In the genomic region with DNA sequence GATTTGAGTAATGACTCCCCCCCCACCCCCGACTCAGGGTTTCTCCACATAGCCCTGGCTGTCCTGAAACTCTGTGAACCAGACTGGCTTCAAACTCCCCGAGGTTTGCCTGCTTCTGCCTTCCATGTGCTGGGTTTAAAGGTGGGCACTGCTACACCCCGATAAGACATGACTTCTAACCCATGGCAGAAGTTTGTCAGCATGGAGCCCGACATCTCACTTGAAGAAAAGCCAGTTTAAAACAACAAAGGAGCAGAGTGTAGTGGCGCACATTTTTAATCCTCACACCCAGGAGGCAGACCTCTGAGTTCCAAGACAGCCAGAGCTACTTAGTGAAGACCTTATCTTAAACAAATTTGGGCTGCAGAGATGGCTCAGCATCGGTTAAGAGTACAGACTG, we compare ENCODE assay signal across 7 mouse cellular contexts. TPM values are rescaled to one million over a fixed set of nuclear protein-coding genes. Genes with fewer than 3 reads are reported as not detected.
A peak's percentile ranks its signal among the peaks of the same experiment; 100 is the strongest.
DNase-seq lines count a peak whose midpoint lies in the region; ATAC-seq and TF ChIP-seq lines count a peak whose summit lies in the region.

No protein-coding gene starts in this region.

- no peak for TF ChIP-seq CTCF in embryonic fibroblast, embryonic 13.5 days (IDR thresholded peaks at IDR 0.05; ENCODE audit: borderline replicate concordance, insufficient read depth, low read length)

- H3K36me3 ChIP-seq in lung, embryonic 15.5 days, result peaks cover 6% of the 10 kb centered on the region
- H3K36me3 ChIP-seq in limb, embryonic 10.5 days, result peaks cover 32% of the 10 kb centered on the region
- peaks cover 15% of the 10 kb centered on the region for H3K36me3 ChIP-seq in neural tube, embryonic 15.5 days

- ATAC-seq in lung, embryonic 15.5 days (ENCODE audit: borderline replicate concordance, extremely low read depth, low FRiP score, low TSS enrichment), result no peak
- no peak for ATAC-seq in neural tube, embryonic 15.5 days (ENCODE audit: low FRiP score)

- no peak overlapping the region for H3K27ac ChIP-seq in lung, embryonic 15.5 days
- peak overlapping the region; percentile 65 for H3K27ac ChIP-seq in embryonic fibroblast, embryonic 13.5 days (ENCODE audit: insufficient read depth, low read length)
- 0 out of 2 replicates have a peak overlapping the region, but pooled peaks have one; percentile 89 for H3K27ac ChIP-seq in limb, embryonic 10.5 days
- peak overlapping the region; percentile 89; the same call in 1 of the 2 replicates for H3K27ac ChIP-seq in neural tube, embryonic 15.5 days (replicated peaks)

- no peaks in the 10 kb centered on the region for H3K9me3 ChIP-seq in lung, embryonic 15.5 days
- H3K9me3 ChIP-seq in limb, embryonic 10.5 days (replicated peaks), result no peaks in the 10 kb centered on the region
- no peaks in the 10 kb centered on the region for H3K9me3 ChIP-seq in neural tube, embryonic 15.5 days (replicated peaks)

- WGBS in lung, embryonic 15.5 days, result 24% methylated on average over 6 of the region's 6 CpGs
- WGBS in limb, embryonic 10.5 days, result 48% methylated on average over 6 of the region's 6 CpGs
- WGBS in neural tube, embryonic 15.5 days, result 39% methylated on average over 6 of the region's 6 CpGs

- peaks cover 16% of the 10 kb centered on the region for H3K4me1 ChIP-seq in lung, embryonic 15.5 days
- H3K4me1 ChIP-seq in embryonic fibroblast, embryonic 13.5 days (ENCODE audit: control insufficient read depth, insufficient read depth, low read length), result no peaks in the 10 kb centered on the region
- H3K4me1 ChIP-seq in limb, embryonic 10.5 days, result peaks cover 26% of the 10 kb centered on the region
- peaks cover 26% of the 10 kb centered on the region for H3K4me1 ChIP-seq in neural tube, embryonic 15.5 days

- DNase-seq in lung, adult 18-20 months, result no peak
- DNase-seq in limb, embryonic 10.5 days (ENCODE audit: low spot score), result no peak
- DNase-seq in urinary bladder, postnatal 10 days (ENCODE audit: low spot score), result no peak
- DNase-seq in spleen, adult 18-20 months, result no peak

- peak overlapping the region; percentile 87 for H3K4me2 ChIP-seq in lung, embryonic 15.5 days
- H3K4me2 ChIP-seq in neural tube, embryonic 15.5 days, result peak overlapping the region; percentile 87

- H3K27me3 ChIP-seq in lung, embryonic 15.5 days, result no peaks in the 10 kb centered on the region
- peaks cover 7% of the 10 kb centered on the region; the same call in 1 of the 2 replicates for H3K27me3 ChIP-seq in limb, embryonic 10.5 days (ENCODE audit: low read depth, poor library complexity, severe bottlenecking)
- no peaks in the 10 kb centered on the region for H3K27me3 ChIP-seq in neural tube, embryonic 15.5 days (replicated peaks)

- no peak for TF ChIP-seq POLR2A in embryonic fibroblast, embryonic 13.5 days (IDR thresholded peaks at IDR 0.05; ENCODE audit: low read depth, low read length)

- peak overlapping the region; percentile 85 for H3K4me3 ChIP-seq in lung, embryonic 15.5 days
- peak overlapping the region; percentile 51 for H3K4me3 ChIP-seq in embryonic fibroblast, embryonic 13.5 days (ENCODE audit: insufficient read depth, low read length)
- peak overlapping the region; percentile 78 for H3K4me3 ChIP-seq in limb, embryonic 10.5 days
- peak overlapping the region; percentile 72 for H3K4me3 ChIP-seq in neural tube, embryonic 15.5 days (replicated peaks)

- peak overlapping the region; percentile 59; the same call in 1 of the 2 replicates for H3K9ac ChIP-seq in lung, embryonic 15.5 days
- H3K9ac ChIP-seq in neural tube, embryonic 15.5 days (replicated peaks), result peak overlapping the region; percentile 72

RNA-seq across cellular contexts. Expression of a gene that starts 0.7 kb away (rescaled TPM):
- polyA plus RNA-seq in lung, embryonic 15.5 days (2015; fragmentation: Nextera tagmentation; extraction: Ambion mirVana), result 81.5 and 83.7 TPM in 2 replicates
- polyA plus RNA-seq in embryonic fibroblast, embryonic 13.5 days (2011; ENCODE audit: insufficient read length, low read depth, missing spikeins), result 54.2 and 76.2 TPM in 2 replicates
- 66.2 and 83.5 TPM in 2 replicates for polyA plus RNA-seq in limb, embryonic 10.5 days (2016; fragmentation: Nextera tagmentation; extraction: Ambion mirVana)
- 95.5 and 96.2 TPM in 2 replicates for polyA plus RNA-seq in neural tube, embryonic 15.5 days (2015; fragmentation: Nextera tagmentation; extraction: Ambion mirVana)

RNA-seq across cellular contexts. Expression of a gene that starts 16.9 kb away (rescaled TPM):
- 6.6 and 7.1 TPM in 2 replicates for polyA plus RNA-seq in lung, embryonic 15.5 days (2015; fragmentation: Nextera tagmentation; extraction: Ambion mirVana)
- 7.1 and 8.2 TPM in 2 replicates for polyA plus RNA-seq in embryonic fibroblast, embryonic 13.5 days (2011; ENCODE audit: insufficient read length, low read depth, missing spikeins)
- polyA plus RNA-seq in limb, embryonic 10.5 days (2016; fragmentation: Nextera tagmentation; extraction: Ambion mirVana), result 7.0 and 9.9 TPM in 2 replicates
- 16.2 and 17.8 TPM in 2 replicates for polyA plus RNA-seq in neural tube, embryonic 15.5 days (2015; fragmentation: Nextera tagmentation; extraction: Ambion mirVana)

RNA-seq across cellular contexts. Expression of a gene that starts 21.8 kb away (rescaled TPM):
- polyA plus RNA-seq in lung, embryonic 15.5 days (2015; fragmentation: Nextera tagmentation; extraction: Ambion mirVana), result 504 and 510 TPM in 2 replicates
- 141 and 164 TPM in 2 replicates for polyA plus RNA-seq in embryonic fibroblast, embryonic 13.5 days (2011; ENCODE audit: insufficient read length, low read depth, missing spikeins)
- polyA plus RNA-seq in limb, embryonic 10.5 days (2016; fragmentation: Nextera tagmentation; extraction: Ambion mirVana), result 483 and 492 TPM in 2 replicates
- 1,012 and 1,180 TPM in 2 replicates for polyA plus RNA-seq in neural tube, embryonic 15.5 days (2015; fragmentation: Nextera tagmentation; extraction: Ambion mirVana)

RNA-seq across cellular contexts. Expression of a gene that starts 30.1 kb away (rescaled TPM):
- polyA plus RNA-seq in lung, embryonic 15.5 days (2015; fragmentation: Nextera tagmentation; extraction: Ambion mirVana), result 0.55 and 1.9 TPM in 2 replicates
- polyA plus RNA-seq in embryonic fibroblast, embryonic 13.5 days (2011; ENCODE audit: insufficient read length, low read depth, missing spikeins), result not detected in 2 replicates
- polyA plus RNA-seq in limb, embryonic 10.5 days (2016; fragmentation: Nextera tagmentation; extraction: Ambion mirVana), result 0.23 and 0.25 TPM in 2 replicates
- polyA plus RNA-seq in neural tube, embryonic 15.5 days (2015; fragmentation: Nextera tagmentation; extraction: Ambion mirVana), result 0.44 and 7.2 TPM in 2 replicates

RNA-seq across cellular contexts. Expression of a gene that starts 43.7 kb away (rescaled TPM):
- 993 and 1,027 TPM in 2 replicates for polyA plus RNA-seq in lung, embryonic 15.5 days (2015; fragmentation: Nextera tagmentation; extraction: Ambion mirVana)
- 408 and 505 TPM in 2 replicates for polyA plus RNA-seq in embryonic fibroblast, embryonic 13.5 days (2011; ENCODE audit: insufficient read length, low read depth, missing spikeins)
- polyA plus RNA-seq in limb, embryonic 10.5 days (2016; fragmentation: Nextera tagmentation; extraction: Ambion mirVana), result 1,406 and 1,458 TPM in 2 replicates
- polyA plus RNA-seq in neural tube, embryonic 15.5 days (2015; fragmentation: Nextera tagmentation; extraction: Ambion mirVana), result 882 and 892 TPM in 2 replicates
